Mouse (Mus musculus) lung, postnatal 0 days (tissue): ENCODE measurements around the gene Sumo3.

Experiments used
- CTCF ChIP-seq: IDR thresholded peaks from 2 replicates; pipeline ENCODE4 v1.5.1; 2016; ENCODE audit warnings: antibody characterized with exemption, mild to moderate bottlenecking
- EP300 ChIP-seq: IDR thresholded peaks from 2 replicates; pipeline ENCODE4 v1.6.1; 2016; ENCODE audit warnings: antibody characterized with exemption, mild to moderate bottlenecking, control low read depth

GRCm38 (mm10) chr10:77583795-77584422 is 22.0 kb upstream of the Sumo3 start:
- TF ChIP-seq EP300 (peak; percentile 90), CTCF (no peak)
